Mouse (Mus musculus) limb, embryonic 12.5 days (tissue): ENCODE data around the gene Bach2. TPM values are rescaled to one million over a fixed set of nuclear protein-coding genes. Genes with fewer than 3 reads are reported as not detected.
A peak's percentile ranks its signal among the peaks of the same experiment; 100 is the strongest.

ENCODE experiments used
- ATAC-seq: fragments of 200-750 bp; cut with Nextera tagmentation; 2 replicates; pipeline ENCODE4 v1.8.0; 2017; ENCODE audit warnings: low read depth, moderate TSS enrichment; ENCODE audit not compliant: insufficient number of reproducible peaks, insufficient read depth, low FRiP score, low TSS enrichment
- H3K27ac ChIP-seq: fragments of 300-500 bp; sonication (generic); 2 replicates; pipeline ENCODE4 v1.5.1; 2016; ENCODE audit warnings: mild to moderate bottlenecking, moderate library complexity
- H3K27me3 ChIP-seq: fragments of 300-500 bp; sonication (generic); 2 replicates; pipeline ENCODE4 v1.6.1; 2016; ENCODE audit warnings: mild to moderate bottlenecking, moderate library complexity
- H3K36me3 ChIP-seq: fragments of 300-500 bp; sonication (generic); 2 replicates; pipeline ENCODE4 v1.6.1; 2016; ENCODE audit warnings: mild to moderate bottlenecking, moderate library complexity
- H3K4me1 ChIP-seq: fragments of 300-500 bp; sonication (generic); replicated peaks from 2 replicates; pipeline ENCODE4 v1.6.1; 2016
- H3K4me2 ChIP-seq: fragments of 300-500 bp; sonication (generic); 2 replicates; pipeline ENCODE4 v1.6.1; 2016; ENCODE audit warnings: mild to moderate bottlenecking, moderate library complexity
- H3K4me3 ChIP-seq: fragments of 300-500 bp; sonication (generic); replicated peaks from 2 replicates; pipeline ENCODE4 v1.5.1; 2016; ENCODE audit warnings: mild to moderate bottlenecking
- H3K9ac ChIP-seq: fragments of 300-500 bp; sonication (generic); replicated peaks from 2 replicates; pipeline ENCODE4 v1.6.1; 2016; ENCODE audit warnings: mild to moderate bottlenecking, moderate library complexity
- H3K9me3 ChIP-seq: fragments of 300-500 bp; sonication (generic); 2 replicates; pipeline ENCODE4 v1.6.1; 2016; ENCODE audit warnings: mild to moderate bottlenecking, moderate library complexity
- WGBS: fragments of 180-500 bp; shearing (Covaris S2); methylation state at CpG from one replicate; pipeline ENCODE4 v1.1.7; 2016; 5-methylcytosine and 5-hydroxymethylcytosine counted together
- polyA plus RNA-seq: library from polyadenylated mRNA; unstranded; fragments of >200 nt; fragmentation: Nextera tagmentation; extraction: Ambion mirVana; gene quantifications from 2 replicates; pipeline ENCODE4 v1.2.1, GENCODE M21; 2016

Bach2 gene
- polyA plus RNA-seq, 1 experiment from 2014 or later: 14.5 TPM

DNA sequence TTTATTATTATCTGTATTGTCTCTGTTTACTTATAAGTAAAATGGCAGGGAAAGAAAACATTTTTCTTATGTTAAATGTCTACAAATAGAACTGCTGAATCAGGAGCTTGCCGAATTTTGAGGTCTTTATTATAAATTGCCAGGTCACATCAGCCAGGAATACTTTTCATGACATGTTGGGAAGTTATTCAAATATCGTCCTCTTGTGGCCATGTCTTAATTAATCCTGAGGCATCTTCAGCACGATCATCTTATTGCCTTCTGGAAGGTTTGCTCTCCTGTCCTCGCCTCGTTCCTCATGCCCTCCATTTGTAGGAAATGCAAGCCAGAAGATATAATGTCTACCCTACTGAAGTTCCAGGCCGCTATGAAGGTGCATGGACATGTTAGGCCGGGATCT is 140.5 kb downstream of the Bach2 start:
- peaks cover 36% of the 10 kb centered on the region for H3K4me1 ChIP-seq
- H3K4me3 ChIP-seq: no peak overlapping the region
- no peak overlapping the region for H3K4me2 ChIP-seq
- no peaks in the 10 kb centered on the region for H3K36me3 ChIP-seq
- no peak overlapping the region for H3K27ac ChIP-seq
- ATAC-seq: no peak
- 88% methylated on average over 7 of the region's 7 CpGs for WGBS
- H3K9me3 ChIP-seq: no peaks in the 10 kb centered on the region
- no peaks in the 10 kb centered on the region for H3K27me3 ChIP-seq
- H3K9ac ChIP-seq: no peak overlapping the region

- Histone ChIP-seq H3K27ac (no peak overlapping the region), H3K4me1 (peaks cover 23% of the 10 kb centered on the region)
- WGBS: 63% methylated on average over 16 of the region's 16 CpGs
These were observed 143.2 kb downstream of the Bach2 start for GRCm38 (mm10) chr4:32381666-32382381.

DNA sequence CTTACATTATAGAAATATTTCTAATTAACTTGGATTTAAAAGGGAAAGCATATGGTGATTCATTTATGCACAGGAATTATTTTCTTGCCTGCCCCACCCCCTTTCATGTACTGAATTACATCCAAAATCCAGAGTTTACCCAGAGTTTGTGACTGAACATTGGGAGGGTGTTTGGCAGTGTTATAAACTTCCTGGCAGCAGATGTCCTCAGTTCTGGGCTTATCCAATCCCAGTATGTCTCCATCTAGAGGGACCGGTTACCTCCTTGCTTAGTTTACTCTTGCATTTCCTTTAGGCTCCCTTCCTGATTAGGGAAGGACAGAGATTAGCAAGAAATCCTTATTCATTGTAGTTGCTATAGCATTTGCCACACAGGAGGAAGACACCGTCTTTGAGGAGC is 146.5 kb downstream of the Bach2 start:
- H3K27me3 ChIP-seq: no peaks in the 10 kb centered on the region
- 91% methylated on average over 2 of the region's 2 CpGs for WGBS
- peaks cover 48% of the 10 kb centered on the region for H3K4me1 ChIP-seq
- ATAC-seq: no peak
- H3K9ac ChIP-seq: no peak overlapping the region
- H3K4me3 ChIP-seq: no peak overlapping the region
- H3K27ac ChIP-seq: no peak overlapping the region
- no peaks in the 10 kb centered on the region for H3K36me3 ChIP-seq
- no peak overlapping the region for H3K4me2 ChIP-seq
- H3K9me3 ChIP-seq: no peaks in the 10 kb centered on the region

More at GRCm38 (mm10) chr4:32381666-32382381, 143.2 kb downstream of the Bach2 start:
- no peaks in the 10 kb centered on the region for H3K36me3 ChIP-seq
- no peak for ATAC-seq
- no peak overlapping the region for H3K4me3 ChIP-seq
- H3K27me3 ChIP-seq: no peaks in the 10 kb centered on the region
- no peak overlapping the region for H3K9ac ChIP-seq
- H3K4me2 ChIP-seq: no peak overlapping the region
- no peaks in the 10 kb centered on the region for H3K9me3 ChIP-seq

- Histone ChIP-seq H3K36me3 (no peaks in the 10 kb centered on the region), H3K4me2 (no peak overlapping the region), H3K27me3 (no peaks in the 10 kb centered on the region), H3K27ac (no peak overlapping the region), H3K9me3 (no peaks in the 10 kb centered on the region), H3K9ac (no peak overlapping the region), H3K4me1 (peaks cover 50% of the 10 kb centered on the region), H3K4me3 (no peak overlapping the region)
- no peak for ATAC-seq
- WGBS: 92% methylated on average over 14 of the region's 14 CpGs
These were observed 147.0 kb downstream of the Bach2 start for GRCm38 (mm10) chr4:32385623-32386022.

DNA sequence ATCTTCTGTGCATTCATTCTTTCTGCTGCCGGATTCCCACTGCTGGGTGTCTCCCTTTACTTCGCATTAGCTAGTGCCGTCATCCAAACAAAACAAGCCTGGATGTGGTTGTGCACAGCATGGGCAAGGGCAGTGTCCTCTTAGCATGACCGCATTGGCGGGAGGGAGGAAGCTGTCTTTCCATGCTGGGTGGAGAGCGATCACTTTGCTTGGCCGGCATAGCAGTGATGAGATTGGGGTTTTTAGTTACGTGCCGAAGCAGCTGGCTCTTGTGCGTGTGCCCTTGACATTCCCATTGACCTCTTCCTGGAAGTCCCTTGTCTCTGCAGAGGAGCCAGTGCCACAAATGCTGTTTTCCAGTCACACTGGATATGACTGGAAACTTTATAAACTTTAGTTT is 147.7 kb downstream of the Bach2 start:
- WGBS: 80% methylated on average over 10 of the region's 10 CpGs
- Histone ChIP-seq H3K27me3 (no peaks in the 10 kb centered on the region), H3K4me1 (peaks cover 53% of the 10 kb centered on the region), H3K27ac (0 out of 2 replicates have a peak overlapping the region, but pooled peaks have one; percentile 8), H3K9ac (no peak overlapping the region), H3K4me3 (no peak overlapping the region), H3K36me3 (no peaks in the 10 kb centered on the region), H3K4me2 (no peak overlapping the region), H3K9me3 (no peaks in the 10 kb centered on the region)
- ATAC-seq: no peak

DNA sequence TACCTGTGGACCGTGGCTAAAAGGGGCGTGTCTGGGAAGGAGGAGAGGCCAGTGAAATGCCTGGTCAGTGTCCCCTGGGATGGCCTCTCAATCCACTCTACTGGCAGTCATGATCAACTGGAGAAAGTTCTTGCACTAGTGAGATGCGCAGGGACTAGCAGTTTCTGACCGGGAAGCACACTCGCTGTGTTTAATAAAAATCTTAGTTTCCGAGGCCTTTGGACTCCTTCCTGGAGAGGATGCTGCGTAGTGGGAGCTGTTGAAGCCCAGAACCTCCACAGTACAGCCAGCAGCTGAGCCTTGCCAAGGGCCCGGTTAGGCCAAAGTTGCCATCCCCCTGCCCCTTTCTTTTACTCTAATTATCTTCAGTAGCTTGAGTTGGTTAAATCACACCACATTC is 148.3 kb downstream of the Bach2 start:
- no peak for ATAC-seq
- no peaks in the 10 kb centered on the region for H3K27me3 ChIP-seq
- H3K36me3 ChIP-seq: no peaks in the 10 kb centered on the region
- WGBS: 73% methylated on average over 8 of the region's 8 CpGs
- H3K9ac ChIP-seq: no peak overlapping the region
- no peaks in the 10 kb centered on the region for H3K9me3 ChIP-seq
- no peak overlapping the region for H3K4me2 ChIP-seq
- no peak overlapping the region for H3K4me3 ChIP-seq
- H3K27ac ChIP-seq: peak overlapping the region; percentile 54
- H3K4me1 ChIP-seq: peaks cover 47% of the 10 kb centered on the region

DNA sequence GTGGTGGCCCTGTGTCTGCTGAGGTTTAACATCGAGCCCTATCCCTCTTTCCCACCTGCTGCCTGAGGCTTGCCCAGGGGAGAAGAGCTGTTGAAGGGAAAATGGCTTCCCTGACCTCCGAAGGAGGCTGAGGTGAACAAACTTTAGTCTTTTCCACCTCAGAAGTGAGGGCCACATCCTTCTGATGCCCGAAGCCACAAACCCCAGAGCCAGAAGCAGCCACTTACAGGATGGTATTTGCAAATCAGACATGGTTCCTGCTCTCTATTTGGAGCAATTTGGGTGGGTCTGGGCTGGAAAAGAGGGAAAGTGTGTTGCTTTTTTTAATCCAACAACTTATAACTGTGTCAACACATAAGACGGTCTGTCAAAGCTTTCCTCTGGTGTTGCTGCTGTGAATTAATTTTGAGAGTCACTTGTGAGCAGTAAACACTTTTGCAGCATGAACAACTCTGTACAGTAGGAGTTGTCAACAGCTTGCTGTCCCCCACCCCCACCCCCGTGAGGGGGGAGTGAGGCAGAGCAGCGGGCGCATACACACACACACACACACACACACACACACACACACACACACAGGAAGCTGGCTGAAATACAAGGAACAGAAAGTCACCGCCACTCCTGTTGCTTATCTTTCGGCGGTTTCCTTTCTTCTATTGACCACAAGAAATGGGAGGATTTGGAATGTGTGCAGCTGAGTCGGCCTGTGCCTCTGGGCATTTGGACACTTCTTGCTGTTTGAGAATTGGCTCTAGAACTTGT is 149.1 kb downstream of the Bach2 start:
- Histone ChIP-seq H3K27me3 (no peaks in the 10 kb centered on the region), H3K9ac (no peak overlapping the region), H3K4me2 (0 out of 2 replicates have a peak overlapping the region, but pooled peaks have one; percentile 1), H3K4me3 (no peak overlapping the region), H3K27ac (peak overlapping the region; percentile 54), H3K9me3 (no peaks in the 10 kb centered on the region), H3K4me1 (peaks cover 42% of the 10 kb centered on the region), H3K36me3 (no peaks in the 10 kb centered on the region)
- no peak for ATAC-seq
- 50% methylated on average over 11 of the region's 11 CpGs for WGBS

GRCm38 (mm10) chr4:32388564-32388963 is 150.0 kb downstream of the Bach2 start:
- Histone ChIP-seq H3K27me3 (no peaks in the 10 kb centered on the region), H3K4me2 (no peak overlapping the region), H3K9ac (no peak overlapping the region), H3K4me3 (no peak overlapping the region), H3K9me3 (no peaks in the 10 kb centered on the region), H3K4me1 (peaks cover 42% of the 10 kb centered on the region), H3K36me3 (no peaks in the 10 kb centered on the region), H3K27ac (no peak overlapping the region)
- ATAC-seq: no peak
- WGBS: 82% methylated on average over 9 of the region's 9 CpGs

DNA sequence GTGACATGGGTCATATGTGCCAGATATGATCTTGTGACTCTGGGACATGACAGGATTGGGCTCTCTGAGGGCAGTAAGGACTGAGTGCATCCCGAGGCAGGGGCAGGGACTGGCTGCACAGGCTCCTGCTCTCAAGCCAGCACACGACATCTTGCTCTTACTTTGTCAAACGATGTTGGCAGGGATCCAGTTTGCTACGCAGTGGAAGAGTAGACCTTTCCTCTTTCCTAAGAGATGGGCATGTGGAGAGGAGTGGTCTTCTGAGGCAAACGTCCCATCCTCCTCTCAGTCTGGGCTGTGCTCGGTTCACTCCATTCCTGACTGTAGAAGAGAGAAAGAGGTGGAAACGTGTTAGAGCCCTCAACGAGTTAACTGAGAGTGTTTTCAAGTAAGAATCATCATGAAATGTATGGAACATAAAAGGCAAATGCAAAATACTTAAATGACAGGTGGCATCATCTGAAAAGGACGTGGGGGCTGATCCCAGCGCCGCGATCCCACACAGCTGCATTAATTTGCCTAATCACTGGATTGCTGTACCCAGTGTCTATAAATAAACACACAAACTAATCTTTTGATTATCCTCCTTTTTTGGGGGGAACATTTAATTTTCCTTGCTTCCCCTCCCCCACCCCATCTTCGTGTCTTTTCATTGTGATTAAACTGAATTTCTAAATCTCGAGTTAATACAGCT is 150.7 kb downstream of the Bach2 start:
- Histone ChIP-seq H3K36me3 (no peaks in the 10 kb centered on the region), H3K27me3 (no peaks in the 10 kb centered on the region), H3K4me3 (no peak overlapping the region), H3K27ac (no peak overlapping the region), H3K4me1 (peaks cover 45% of the 10 kb centered on the region), H3K9me3 (no peaks in the 10 kb centered on the region), H3K4me2 (no peak overlapping the region), H3K9ac (no peak overlapping the region)
- WGBS: 78% methylated on average over 14 of the region's 14 CpGs
- ATAC-seq: no peak

GRCm38 (mm10) chr4:32391260-32391659 is 152.7 kb downstream of the Bach2 start:
- H3K4me1 ChIP-seq: peaks cover 40% of the 10 kb centered on the region
- no peaks in the 10 kb centered on the region for H3K9me3 ChIP-seq
- no peak for ATAC-seq
- 91% methylated on average over 8 of the region's 8 CpGs for WGBS
- H3K27me3 ChIP-seq: no peaks in the 10 kb centered on the region
- H3K9ac ChIP-seq: no peak overlapping the region
- no peak overlapping the region for H3K4me2 ChIP-seq
- no peak overlapping the region for H3K4me3 ChIP-seq
- no peak overlapping the region for H3K27ac ChIP-seq
- H3K36me3 ChIP-seq: no peaks in the 10 kb centered on the region

GRCm38 (mm10) chr4:32393226-32393625 is 154.6 kb downstream of the Bach2 start:
- no peak overlapping the region for H3K27ac ChIP-seq
- no peak overlapping the region for H3K9ac ChIP-seq
- H3K27me3 ChIP-seq: no peaks in the 10 kb centered on the region
- H3K4me3 ChIP-seq: no peak overlapping the region
- H3K36me3 ChIP-seq: no peaks in the 10 kb centered on the region
- peaks cover 20% of the 10 kb centered on the region for H3K4me1 ChIP-seq
- H3K9me3 ChIP-seq: no peaks in the 10 kb centered on the region
- ATAC-seq: no peak
- no peak overlapping the region for H3K4me2 ChIP-seq
- WGBS: 85% methylated on average over 3 of the region's 3 CpGs
